Mouse (Mus musculus) CD4-positive, CD25-positive, alpha-beta regulatory T cell, adult 2 months (primary cell): ENCODE measurements around the gene Polr3h.
A peak's percentile ranks its signal among the peaks of the same experiment; 100 is the strongest.
"Not testable (repeated sequence)": the region's sequence is repeated elsewhere in the genome, so short reads cannot be mapped to it uniquely, and the experiment has no call there.

ENCODE experiments used
- DNase-seq: peaks from one replicate; pipeline ENCODE4 v3.0.0-alpha.2; 2012; ENCODE audit warnings: low read depth, low spot score

The Polr3h gene

DNA sequence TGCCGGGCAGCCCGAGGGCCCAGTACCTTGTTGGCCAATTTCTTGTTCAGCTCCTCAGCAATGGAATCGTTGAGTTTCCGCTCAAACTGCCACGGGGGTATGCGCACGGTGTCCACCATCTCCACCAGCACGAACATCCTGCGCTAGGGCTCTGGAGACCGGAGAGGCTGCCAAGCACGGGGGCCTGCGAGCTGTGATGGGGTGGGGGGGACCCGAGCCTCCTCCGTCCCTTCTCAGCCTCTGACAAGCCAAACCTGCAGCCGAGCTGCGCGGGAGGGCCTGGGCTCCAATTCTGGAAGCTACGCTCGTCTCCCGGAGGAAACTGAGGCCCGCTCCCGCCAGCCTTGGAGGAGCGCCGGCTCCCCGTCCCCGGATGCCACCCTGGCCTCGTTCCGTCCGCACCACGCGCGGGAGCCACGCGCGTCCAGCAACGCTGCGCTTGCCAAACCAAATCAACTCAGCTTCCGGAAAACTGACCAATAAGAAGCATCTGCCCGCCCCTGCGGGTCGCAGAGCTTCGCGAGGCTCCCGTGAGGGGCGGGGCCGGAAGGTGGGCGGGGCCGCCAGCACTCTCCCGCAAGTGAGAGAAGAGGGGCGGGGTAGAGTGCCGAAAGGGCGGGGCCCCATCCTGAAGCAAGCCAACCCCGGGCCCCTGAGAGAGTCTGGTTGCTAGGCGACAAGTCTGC is at the start of gene Polr3h:
TSS of gene Polr3h (minus strand) at position 481 of the 686 bp plus-strand sequence.
- peak; percentile 99 for DNase-seq

DNA sequence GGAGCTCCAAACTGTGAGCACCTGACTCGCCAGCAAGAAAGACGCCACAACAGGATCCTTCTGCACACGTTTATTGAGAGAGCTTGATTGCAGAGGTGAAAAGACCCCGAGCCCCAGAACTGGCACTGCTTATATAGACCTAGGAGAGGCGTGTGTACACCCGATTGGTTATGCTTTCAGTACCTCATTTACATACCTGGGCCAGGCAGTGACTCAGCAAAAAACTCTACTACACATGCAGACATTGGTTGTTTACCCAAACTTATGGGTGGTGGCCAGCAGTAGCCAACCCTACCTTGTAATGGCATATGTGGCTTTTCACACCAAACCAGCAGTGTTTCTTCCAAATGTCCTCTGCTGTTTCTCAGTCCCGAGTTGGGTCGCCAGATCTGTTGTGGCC is 49.1 kb upstream of the Polr3h start:
- not testable (repeated sequence) for DNase-seq

DNA sequence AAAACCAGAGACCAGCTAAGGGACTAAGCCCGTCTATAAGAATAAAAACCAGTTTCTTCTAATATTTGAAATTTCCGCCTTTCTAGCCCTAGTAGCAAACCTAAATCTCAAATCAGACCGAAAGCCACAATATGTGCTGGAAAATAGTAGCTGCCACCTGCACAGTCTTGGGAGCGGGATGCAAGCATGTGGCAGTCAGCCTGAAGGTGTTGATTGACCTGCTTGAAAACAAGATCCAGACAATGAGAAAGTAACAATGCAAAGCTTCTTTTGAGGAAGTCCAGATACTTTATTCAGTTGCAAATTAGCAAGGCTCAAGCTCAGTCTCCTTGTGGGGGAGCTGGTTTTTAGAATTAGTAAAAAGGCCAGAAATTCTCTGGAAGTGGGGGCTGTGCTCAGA is 44.5 kb upstream of the Polr3h start:
- DNase-seq, result not testable (repeated sequence)

DNA sequence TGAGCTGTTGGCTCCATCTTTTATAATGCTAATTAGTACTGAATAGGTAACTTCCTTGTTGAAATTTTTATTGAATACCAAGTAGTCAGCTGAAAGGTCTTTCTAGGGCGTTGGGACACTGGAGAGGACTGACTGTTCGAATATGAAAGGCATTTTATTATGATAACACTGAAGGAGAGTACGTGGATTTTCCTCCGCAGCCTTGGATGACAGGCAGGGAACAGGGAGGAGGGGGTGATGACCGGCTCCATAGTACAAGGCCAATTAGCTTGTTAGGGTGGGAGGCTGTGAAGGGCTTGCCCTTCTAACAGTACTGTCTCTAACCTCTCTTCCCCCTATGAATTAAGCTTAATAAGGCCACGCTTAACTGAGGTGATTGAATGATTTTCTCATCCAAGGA is 43.6 kb upstream of the Polr3h start:
- DNase-seq, result not testable (repeated sequence)

DNA sequence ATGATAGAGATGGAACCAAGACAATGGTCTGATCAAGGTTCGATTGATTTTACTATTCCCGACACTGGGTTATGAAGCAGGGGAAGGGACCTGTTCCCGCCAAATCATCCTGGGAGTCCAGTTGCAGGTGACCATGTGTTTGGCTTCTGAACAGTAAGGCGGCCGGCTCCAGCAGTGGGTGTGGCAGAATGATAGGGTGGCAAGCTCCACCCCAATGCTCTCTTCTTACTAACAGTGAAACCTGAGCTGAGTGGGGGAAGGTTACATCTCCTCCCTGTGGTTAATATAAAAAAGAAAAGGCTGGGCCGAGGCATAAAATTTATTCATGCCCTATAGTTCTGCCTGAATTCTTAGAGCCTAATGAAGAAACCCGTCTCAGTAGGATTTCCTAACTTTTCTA is 43.1 kb upstream of the Polr3h start:
- peak; percentile 29 for DNase-seq

DNA sequence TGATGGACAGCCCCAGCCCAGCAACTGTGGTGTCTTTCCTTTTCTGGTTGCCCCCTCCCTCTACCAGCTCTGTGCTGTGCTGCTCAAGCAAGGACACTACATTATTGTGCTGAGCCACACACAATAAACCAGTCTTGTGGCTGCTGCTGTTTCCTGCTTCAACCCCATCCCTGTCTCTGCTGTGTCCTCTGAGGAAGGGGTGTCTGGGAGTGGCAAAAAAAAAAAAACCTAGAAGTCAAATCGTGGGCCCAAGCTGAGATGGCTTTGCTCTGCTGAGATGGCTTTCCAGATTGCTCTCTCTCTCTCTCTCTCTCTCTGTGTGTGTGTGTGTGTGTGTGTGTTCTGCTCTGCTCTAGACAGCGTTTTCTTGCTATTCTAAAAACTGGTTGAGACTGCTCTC is 42.4 kb upstream of the Polr3h start:
- DNase-seq, result peak; percentile 12

DNA sequence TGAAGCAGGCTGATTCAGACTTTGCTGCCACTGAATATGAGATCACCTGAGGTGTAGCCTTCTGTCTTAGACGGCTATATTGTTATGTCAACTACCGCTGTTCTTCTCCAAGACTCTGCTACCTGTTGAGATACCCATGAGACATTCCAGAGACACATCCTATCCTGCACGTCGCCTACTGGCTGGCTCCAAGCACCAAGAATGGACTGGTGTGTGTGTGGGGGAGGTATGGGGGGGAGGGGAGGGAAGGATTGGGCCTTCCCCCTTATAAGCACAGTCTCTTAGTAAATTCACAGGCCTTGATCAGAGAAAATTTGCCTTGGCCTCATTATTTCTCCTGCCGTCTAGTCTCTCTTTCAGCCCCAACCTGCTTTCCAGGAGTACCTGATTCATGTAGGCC is 41.8 kb upstream of the Polr3h start:
- no peak for DNase-seq

DNA sequence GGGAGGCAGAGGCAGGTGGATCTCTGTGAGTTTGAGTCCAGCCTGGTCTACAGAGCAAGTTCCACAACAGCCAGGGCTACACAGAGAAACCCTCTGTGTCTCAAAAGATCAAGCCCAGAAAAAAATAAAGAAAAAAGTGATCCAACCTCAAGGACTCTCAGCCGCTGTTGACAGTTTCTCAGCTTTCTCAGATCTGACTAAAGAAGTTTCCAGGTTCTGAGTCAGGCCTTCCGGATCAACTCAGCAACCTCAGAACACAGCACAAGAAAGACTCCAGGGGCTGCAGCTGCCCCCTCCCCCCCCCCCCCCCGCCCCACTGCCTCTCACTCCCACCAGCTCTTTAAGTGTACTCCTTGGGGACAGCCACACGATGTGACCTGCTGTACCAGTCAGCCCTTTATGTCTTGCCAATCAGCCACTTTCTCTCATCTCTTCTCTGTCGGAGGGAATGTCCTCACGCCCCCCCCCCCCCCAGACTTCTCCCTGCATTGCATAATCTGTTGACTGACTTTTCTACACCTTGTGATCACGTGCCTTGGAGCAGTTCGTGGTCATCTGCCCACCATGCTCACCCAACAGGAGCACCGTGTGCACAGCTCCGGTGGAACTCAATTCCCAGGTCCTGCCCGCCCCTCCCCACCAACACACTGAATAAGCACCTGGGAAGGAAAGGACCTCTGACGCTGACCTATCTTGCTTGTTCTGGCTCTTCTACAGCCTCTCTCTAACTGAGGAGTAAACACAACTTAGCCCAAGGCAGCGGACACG is 40.2 kb upstream of the Polr3h start:
- DNase-seq, result no peak

DNA sequence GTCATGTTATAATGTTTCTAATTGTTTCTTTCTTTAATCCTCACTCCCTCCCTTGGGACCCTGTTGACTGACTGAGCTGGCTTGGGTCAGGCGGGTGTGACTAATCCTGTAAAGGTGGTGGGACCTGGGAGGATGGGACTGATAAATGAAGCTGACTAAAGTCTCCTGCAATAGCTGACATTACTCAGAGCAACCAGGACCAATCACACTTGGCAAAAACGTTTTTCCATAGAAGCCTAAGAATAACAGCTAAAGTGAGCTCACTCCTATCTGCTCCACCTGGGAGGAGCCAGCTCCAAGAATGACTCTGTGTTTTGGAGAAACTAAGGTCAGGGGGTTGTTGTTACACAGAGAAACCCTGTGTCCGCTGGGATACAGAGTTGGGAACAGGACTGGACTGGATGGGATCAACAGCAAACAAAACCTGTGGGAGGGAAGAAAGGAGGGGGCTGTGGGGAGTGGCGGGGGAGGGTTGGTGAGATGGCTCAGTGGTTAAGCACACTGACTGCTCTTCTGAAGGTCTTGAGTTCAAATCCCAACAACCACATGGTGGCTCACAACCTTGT is 39.0 kb upstream of the Polr3h start:
- no peak for DNase-seq

DNA sequence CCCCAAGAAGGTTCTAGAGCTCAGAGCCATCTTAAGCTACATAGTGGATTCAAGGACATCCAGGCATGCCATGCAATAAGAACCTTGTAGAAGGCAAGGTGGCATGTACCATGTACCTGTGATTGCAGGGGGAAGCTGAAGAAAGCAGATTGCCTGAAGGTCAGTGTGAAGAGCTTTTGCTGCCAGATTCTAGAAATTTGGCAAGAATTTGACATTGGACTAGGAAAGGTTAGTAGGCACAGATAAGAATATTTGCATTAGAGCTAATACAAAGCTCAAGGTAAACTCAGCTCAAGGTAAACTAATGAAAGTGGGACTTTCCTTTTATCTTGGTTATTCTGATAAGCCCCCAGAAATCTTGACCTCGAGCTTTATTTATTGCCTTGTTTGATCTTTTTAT is 38.2 kb upstream of the Polr3h start:
- no peak for DNase-seq

DNA sequence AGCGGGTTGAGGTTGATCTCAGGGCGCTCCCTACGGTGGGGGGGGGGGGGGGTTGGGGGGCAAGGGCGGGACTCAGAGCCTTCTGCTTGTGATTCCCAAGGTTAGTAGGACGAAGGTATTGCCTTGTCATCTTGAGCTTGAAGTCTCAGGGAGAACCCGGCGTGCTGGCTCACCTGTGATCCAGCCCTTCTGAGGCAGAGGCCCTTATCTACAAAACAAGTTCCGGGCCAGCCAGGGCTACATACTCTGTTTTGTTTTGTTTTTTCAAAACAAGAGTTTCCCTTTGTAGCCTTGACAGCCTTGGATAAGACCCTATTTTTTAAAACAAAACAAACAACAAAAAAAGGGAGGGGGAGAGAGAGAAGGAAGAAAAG is 35.0 kb upstream of the Polr3h start:
- no peak for DNase-seq

DNA sequence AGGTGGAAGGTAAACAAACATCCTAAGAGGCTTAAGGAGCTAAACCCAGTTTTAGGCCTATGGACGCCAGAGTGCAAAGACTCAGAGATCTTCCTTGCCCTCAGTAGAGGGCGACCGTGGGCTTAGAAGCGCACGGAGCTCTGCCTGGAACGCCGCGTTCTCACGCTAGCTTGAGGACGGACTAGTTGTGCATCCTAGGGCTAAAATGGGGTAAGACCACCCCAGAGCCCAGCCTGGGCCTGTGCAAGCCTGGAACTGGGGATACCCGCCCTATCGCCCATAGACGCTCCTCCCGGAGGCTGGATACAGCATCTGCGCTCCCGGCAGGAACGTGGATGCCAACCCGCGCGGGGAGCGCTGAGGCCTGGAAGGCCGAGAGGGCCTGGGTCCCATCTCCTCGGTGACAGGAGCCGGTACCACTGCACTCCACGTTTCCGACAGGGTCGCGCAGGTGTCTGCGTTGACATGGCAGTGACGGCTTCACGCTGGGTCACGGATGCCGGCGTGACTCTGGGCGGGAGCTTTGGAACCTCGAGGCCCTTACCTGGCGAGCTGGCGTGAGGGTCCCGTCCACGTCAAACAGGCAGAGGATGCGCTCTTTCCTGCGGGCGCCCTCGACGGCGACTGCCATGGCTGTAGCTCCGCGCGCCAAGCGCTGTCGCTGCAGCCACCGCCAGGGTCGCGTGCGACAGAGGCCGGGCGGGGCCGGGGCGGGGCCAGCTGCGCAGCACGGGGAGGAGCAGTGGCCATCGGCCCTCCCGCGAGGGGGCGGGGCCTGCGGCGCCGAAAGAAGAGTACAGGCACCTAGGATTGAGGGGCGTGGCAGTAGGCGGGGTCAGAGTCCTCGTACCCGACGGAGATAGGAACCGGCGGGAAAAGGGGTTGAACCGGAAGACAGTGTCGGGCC is 34.4 kb upstream of the Polr3h start, which contains the start of gene Pmm1:
TSS of gene Pmm1 (minus strand) at position 760 of the 907 bp plus-strand sequence.
- peak; percentile 100 for DNase-seq

DNA sequence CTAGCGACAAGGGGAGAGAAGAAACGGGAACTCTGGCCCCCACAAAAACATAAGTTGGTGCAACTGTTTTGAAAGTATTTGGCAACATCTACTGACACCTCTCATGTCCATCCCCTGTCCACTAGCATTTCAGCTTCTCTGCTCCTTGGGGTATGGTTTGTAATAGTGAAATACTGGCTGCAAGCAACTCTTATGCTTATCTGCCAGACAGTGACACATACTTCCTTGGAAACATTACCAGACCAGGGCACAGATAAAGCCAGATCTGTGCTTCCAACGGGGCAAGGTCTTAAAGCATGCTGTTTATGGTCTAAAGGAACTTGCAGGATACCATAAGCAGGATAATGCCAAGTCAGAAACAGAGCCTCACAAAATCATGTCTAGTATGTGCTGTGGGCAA is 32.9 kb upstream of the Polr3h start:
- DNase-seq, result no peak

DNA sequence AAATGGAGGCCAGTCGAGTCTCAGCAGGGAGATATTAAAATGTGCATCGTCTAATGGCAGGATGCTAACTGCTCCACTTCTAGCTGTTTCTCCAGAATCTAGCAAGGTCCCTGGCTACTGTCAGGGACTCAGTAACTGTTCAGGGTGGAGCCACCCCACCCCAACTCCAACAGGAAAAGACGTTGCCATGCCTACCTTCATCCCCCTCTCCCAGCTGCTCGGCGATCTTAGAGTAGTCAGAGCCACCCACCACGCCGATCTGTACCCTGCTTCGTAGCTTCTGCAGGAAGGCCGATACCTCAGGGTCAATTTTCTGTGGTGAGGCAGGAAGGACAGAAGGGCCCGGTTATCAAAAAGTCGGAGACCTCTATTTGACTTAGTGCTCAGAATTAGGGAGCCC is 31.6 kb upstream of the Polr3h start:
- no peak for DNase-seq

DNA sequence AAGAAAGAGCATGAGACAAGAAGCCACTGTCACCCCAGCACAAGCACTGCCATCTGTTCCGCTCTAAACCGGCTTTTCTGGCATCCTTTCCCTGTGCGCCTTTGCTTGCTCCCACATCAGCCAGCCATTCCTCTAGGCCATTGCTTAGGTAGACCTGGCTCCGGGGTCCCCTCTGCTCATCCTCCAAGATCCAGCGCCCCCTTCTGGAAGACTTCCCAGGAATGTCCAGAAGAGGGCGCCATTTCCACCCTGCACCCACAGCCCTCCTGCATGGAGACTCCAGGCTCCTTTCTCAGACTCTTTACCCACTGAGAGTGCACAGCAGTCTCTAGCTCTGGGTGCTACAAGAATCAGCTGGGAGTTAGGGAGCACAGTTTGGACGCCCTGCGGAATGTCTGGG is 30.4 kb upstream of the Polr3h start:
- DNase-seq, result peak; percentile 76

DNA sequence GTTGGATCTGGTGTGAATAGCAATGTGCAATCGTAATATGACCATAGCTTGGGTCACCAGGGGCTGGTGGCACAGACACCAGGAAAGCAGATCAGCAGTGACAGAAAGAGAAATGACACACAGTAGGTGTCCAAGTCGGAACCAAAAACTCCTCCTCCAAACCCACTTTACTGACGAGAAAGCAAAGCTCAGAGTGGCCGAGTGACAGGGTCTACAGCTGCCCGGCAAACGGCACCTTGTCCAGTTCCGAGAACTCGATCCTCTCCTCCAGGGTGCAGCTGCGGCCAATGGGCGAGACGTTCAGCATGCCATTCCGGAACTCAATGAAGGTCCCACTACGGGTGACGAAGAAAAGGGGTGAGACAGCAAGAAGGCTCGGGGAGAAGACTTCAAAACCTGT is 29.4 kb upstream of the Polr3h start:
- DNase-seq, result no peak

DNA sequence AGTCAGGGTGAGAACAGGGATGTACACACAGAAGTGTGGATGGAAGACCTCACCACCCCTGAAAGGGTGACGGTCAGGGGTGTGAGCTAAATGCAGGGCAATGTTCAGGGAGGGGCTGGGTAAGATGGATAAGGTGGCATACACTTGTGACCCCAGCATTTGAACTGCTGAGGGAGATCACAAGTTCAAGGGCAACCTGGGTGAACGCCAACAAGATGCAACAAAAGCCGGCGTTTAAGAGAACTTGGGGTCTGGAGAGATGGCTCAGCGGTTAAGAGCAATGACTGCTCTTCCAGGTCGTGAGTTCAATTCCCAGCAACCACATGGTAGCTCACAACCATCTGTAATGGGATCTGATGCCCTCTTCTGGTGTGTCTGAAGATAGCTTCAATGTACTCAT is 28.7 kb upstream of the Polr3h start:
- no peak for DNase-seq

DNA sequence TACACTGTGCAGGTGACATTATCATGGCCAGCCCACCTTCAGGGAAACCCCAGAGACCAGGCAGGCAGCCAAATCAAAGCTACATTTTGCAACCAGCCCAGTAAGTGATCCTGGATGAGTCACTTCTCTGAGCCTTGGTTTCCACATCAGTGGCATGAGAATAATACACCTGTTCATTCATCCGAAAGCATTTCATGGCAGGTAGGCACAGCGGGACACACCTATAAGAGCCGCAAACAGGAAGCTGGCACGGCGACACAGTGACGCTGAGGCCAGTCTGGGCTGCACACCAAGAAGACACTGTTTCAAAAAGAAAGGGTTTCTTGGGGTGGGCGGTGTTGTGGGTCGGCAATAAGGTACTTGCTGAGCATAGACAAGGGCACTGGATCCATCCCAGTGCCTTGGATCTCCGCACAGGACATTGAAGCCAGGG is 28.1 kb upstream of the Polr3h start:
- DNase-seq, result no peak

DNA sequence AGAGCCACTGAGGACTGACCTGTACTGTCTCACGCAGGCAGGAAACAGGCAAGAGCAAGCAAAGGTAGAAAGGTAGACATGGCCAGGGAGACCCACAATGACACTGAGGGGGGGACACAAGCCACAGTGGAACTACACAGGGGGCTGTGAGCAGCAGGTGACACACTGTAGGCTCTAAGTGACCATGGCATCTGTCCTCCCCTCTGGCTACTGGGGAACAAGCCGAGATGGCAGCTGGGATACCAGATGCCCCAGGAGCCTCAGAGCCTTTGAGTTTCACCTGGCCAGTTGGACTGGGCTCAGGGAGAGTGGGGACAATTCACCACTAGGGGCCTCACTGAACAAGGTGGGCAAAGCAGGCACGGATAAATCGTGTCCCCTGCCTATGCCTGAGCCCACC is 26.3 kb upstream of the Polr3h start:
- no peak for DNase-seq

DNA sequence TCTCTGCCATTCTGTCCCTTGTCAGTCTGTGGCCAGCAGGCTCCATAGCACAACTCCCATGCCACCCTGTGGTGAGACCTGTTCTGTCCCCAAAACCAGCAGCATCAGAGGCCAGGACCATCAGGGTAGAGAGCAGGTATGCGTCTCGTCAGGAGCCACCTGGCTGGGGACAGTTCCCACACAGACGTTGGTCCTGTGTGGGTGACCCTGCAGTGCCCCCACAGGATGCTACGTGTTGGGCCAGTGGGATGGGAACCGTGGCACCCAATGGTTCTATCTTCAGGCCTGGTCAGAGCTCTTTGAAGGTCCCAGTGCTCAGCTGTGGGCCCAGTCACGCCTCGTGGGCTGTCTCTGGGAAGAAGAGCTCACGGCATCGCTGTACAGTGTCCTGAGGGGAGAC is 25.1 kb upstream of the Polr3h start:
- no peak for DNase-seq

DNA sequence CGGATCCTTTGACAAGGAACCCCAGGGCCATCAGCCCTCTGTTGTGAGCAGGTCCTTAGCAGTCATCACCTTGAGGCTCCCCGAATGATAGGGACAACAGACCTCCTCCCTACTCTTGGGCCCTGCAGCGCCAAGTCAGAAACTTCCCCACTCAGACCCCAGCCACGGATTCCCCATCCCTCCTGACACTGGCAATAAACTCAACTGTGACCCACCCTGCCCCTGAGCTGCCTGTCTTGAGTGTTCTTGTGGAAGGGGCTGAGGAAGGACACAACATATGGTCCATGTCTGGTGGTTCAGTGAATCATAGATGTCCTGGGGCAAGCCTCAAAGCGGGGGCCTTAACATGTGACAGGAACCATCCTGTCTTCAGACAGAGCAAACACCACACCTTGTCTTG is 24.7 kb upstream of the Polr3h start:
- DNase-seq, result no peak
